Mouse (Mus musculus): ENCODE data around the gene Sdk1.

DNA sequence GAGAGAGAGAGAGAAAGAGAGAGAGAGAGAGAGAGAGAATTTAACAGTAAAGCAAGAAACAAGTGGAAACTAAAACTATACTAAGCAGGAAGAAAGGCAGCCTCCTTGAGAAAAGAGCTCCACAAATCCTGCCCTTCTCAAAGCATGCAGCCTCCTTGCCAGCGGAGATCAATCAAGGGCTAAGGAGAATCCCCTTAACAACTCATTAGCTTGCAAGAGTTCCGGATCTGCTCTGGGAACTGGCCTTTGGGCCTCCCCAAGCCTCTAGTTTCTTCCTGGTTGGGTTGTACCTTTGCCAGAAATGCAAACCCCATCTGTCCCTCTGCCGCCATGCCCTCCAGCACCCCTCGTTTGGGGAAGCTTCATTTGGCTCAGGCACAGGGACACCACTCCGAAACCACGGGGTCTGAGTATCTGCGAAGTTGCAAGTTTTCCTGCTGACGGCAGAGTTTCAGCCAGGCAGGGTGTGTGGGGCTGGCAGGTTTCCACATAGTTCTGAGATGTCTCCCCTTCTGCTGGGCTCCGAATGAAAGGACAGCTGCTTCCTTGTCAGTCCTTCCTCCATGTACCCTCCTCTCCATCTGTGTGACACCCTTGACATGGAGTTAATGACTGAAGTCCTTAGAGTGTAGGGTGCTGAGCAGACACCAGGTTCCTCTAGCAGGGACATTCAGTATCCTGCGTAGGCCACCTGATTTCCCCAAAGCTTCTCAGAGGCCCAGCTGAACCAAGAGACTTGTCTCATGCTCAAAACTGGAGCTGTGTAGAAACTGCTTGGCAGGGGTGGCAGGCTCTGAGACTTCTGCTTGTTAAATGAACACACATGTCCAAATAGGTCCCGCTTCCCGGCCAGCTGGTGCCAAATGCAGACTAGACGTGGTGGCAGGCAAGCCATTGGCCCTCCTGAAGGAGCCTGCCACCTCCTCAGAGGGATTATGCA lies 833.5 kb downstream of the Sdk1 start:
- TF ChIP-seq MAX (IDR thresholded peaks at IDR 0.05; ENCODE audit: low read length) (no peak), TCF12 (IDR thresholded peaks at IDR 0.05; ENCODE audit: low read depth, low read length) (no peak), ZC3H11A (IDR thresholded peaks at IDR 0.05; ENCODE audit: low read depth, low read length) (no peak), EP300 (IDR thresholded peaks at IDR 0.05; ENCODE audit: low read length) (no peak), CHD2 (IDR thresholded peaks at IDR 0.05; ENCODE audit: low read length) (no peak)

All from CH12.LX (cell line).